Mouse (Mus musculus) erythroblast, embryonic 14.5 days (primary cell): ENCODE measurements at regions not wholly inside any gene's neighbourhood (a gene's known extent, or its start where the extent isn't known, plus 50 kb on each side); places are given as distances from the start of the nearest gene placed in this dataset.

Experiments
- GATA1 ChIP-seq: IDR thresholded peaks from 2 replicates; pipeline ENCODE4 v1.6.1; 2012; ENCODE audit warnings: low read length, inconsistent platforms, mixed read lengths
- TAL1 ChIP-seq: IDR thresholded peaks from 3 replicates; pipeline ENCODE4 v1.6.1; 2012; ENCODE audit warnings: low read length, inconsistent platforms, mixed read lengths

- TF ChIP-seq TAL1: no peak
- TF ChIP-seq GATA1: no peak
Measured at GRCm38 (mm10) chr4:152836080-152836479, 358.4 kb upstream of the Kcnab2 start.
